Mouse (Mus musculus): Measurements from ENCODE around the gene Gpr156. TPM values are rescaled to one million over a fixed set of nuclear protein-coding genes. Genes with fewer than 3 reads are reported as not detected.
"Not testable (repeated sequence)": the region's sequence is repeated elsewhere in the genome, so short reads cannot be mapped to it uniquely, and the experiment has no call there.

The Gpr156 gene
- polyA plus RNA-seq, 1 experiment, result 0.03 TPM

- no peak overlapping the region for H3K27ac ChIP-seq (ENCODE audit: insufficient read depth, low read depth, low read length)
- 94% methylated on average over 7 of the region's 7 CpGs for WGBS
- no peaks in the 10 kb centered on the region for H3K36me3 ChIP-seq (ENCODE audit: control insufficient read depth, insufficient read depth, low read length)
Observed at GRCm38 (mm10) chr16:37966871-37967270, 50.6 kb downstream of the Gpr156 start.

GRCm38 (mm10) chr16:37967415-37967814 lies 51.1 kb downstream of the Gpr156 start:
- Histone ChIP-seq H3K4me3 (ENCODE audit: low read depth, low read length) (no peak overlapping the region), H3K4me1 (ENCODE audit: control insufficient read depth, insufficient read depth, insufficient read length, low read length) (peaks cover 8% of the 10 kb centered on the region; the same call in 1 of the 2 replicates), H3K27me3 (ENCODE audit: control insufficient read depth, insufficient read depth, low read length) (no peaks in the 10 kb centered on the region), H3K36me3 (ENCODE audit: control insufficient read depth, insufficient read depth, low read length) (no peaks in the 10 kb centered on the region), H3K27ac (ENCODE audit: insufficient read depth, low read depth, low read length) (no peak overlapping the region)
- WGBS, result 72% methylated on average over 2 of the region's 2 CpGs
- TF ChIP-seq POLR2A (IDR thresholded peaks at IDR 0.05; ENCODE audit: low read depth, low read length) (no peak), CTCF (IDR thresholded peaks at IDR 0.05; ENCODE audit: extremely low read depth, insufficient read length, insufficient replicate concordance, low read depth, low read length) (no peak)

More at GRCm38 (mm10) chr16:37966871-37967270, 50.6 kb downstream of the Gpr156 start:
- no peak overlapping the region for H3K4me3 ChIP-seq (ENCODE audit: low read depth, low read length)
- no peak for TF ChIP-seq POLR2A (IDR thresholded peaks at IDR 0.05; ENCODE audit: low read depth, low read length)
- no peak for TF ChIP-seq CTCF (IDR thresholded peaks at IDR 0.05; ENCODE audit: extremely low read depth, insufficient read length, insufficient replicate concordance, low read depth, low read length)
- no peaks in the 10 kb centered on the region for H3K27me3 ChIP-seq (ENCODE audit: control insufficient read depth, insufficient read depth, low read length)
- peaks cover 8% of the 10 kb centered on the region; the same call in 1 of the 2 replicates for H3K4me1 ChIP-seq (ENCODE audit: control insufficient read depth, insufficient read depth, insufficient read length, low read length)

- 56% methylated on average over 5 of the region's 5 CpGs for WGBS
- Histone ChIP-seq H3K27me3 (ENCODE audit: control insufficient read depth, insufficient read depth, low read length) (no peaks in the 10 kb centered on the region), H3K4me1 (ENCODE audit: control insufficient read depth, insufficient read depth, insufficient read length, low read length) (peaks cover 8% of the 10 kb centered on the region; the same call in 1 of the 2 replicates), H3K27ac (ENCODE audit: insufficient read depth, low read depth, low read length) (no peak overlapping the region), H3K36me3 (ENCODE audit: control insufficient read depth, insufficient read depth, low read length) (no peaks in the 10 kb centered on the region), H3K4me3 (ENCODE audit: low read depth, low read length) (no peak overlapping the region)
- no peak for TF ChIP-seq CTCF (IDR thresholded peaks at IDR 0.05; ENCODE audit: extremely low read depth, insufficient read length, insufficient replicate concordance, low read depth, low read length)
- TF ChIP-seq POLR2A (IDR thresholded peaks at IDR 0.05; ENCODE audit: low read depth, low read length), result no peak
Observed at GRCm38 (mm10) chr16:37971522-37971921, 55.2 kb downstream of the Gpr156 start.

GRCm38 (mm10) chr16:37972357-37972756 lies 56.1 kb downstream of the Gpr156 start:
- Histone ChIP-seq H3K27ac (ENCODE audit: insufficient read depth, low read depth, low read length) (no peak overlapping the region), H3K4me1 (ENCODE audit: control insufficient read depth, insufficient read depth, insufficient read length, low read length) (peaks cover 8% of the 10 kb centered on the region; the same call in 1 of the 2 replicates), H3K4me3 (ENCODE audit: low read depth, low read length) (no peak overlapping the region), H3K36me3 (ENCODE audit: control insufficient read depth, insufficient read depth, low read length) (no peaks in the 10 kb centered on the region), H3K27me3 (ENCODE audit: control insufficient read depth, insufficient read depth, low read length) (no peaks in the 10 kb centered on the region)
- 71% methylated on average over 8 of the region's 8 CpGs for WGBS
- no peak for TF ChIP-seq CTCF (IDR thresholded peaks at IDR 0.05; ENCODE audit: extremely low read depth, insufficient read length, insufficient replicate concordance, low read depth, low read length)
- no peak for TF ChIP-seq POLR2A (IDR thresholded peaks at IDR 0.05; ENCODE audit: low read depth, low read length)

GRCm38 (mm10) chr16:37973239-37973638 lies 56.9 kb downstream of the Gpr156 start:
- H3K4me1 ChIP-seq (ENCODE audit: control insufficient read depth, insufficient read depth, insufficient read length, low read length); H3K27ac ChIP-seq (ENCODE audit: insufficient read depth, low read depth, low read length); H3K4me3 ChIP-seq (ENCODE audit: low read depth, low read length); H3K27me3 ChIP-seq (ENCODE audit: control insufficient read depth, insufficient read depth, low read length); H3K36me3 ChIP-seq (ENCODE audit: control insufficient read depth, insufficient read depth, low read length): not testable (repeated sequence)
- 81% methylated on average over 9 of the region's 9 CpGs for WGBS

- 17% methylated on average over 11 of the region's 11 CpGs for WGBS
- H3K4me1 ChIP-seq (ENCODE audit: control insufficient read depth, insufficient read depth, insufficient read length, low read length), result peaks cover 8% of the 10 kb centered on the region; the same call in 1 of the 2 replicates
- H3K4me3 ChIP-seq (ENCODE audit: low read depth, low read length), result no peak overlapping the region
- H3K27ac ChIP-seq (ENCODE audit: insufficient read depth, low read depth, low read length), result no peak overlapping the region
- no peaks in the 10 kb centered on the region for H3K36me3 ChIP-seq (ENCODE audit: control insufficient read depth, insufficient read depth, low read length)
- H3K27me3 ChIP-seq (ENCODE audit: control insufficient read depth, insufficient read depth, low read length), result no peaks in the 10 kb centered on the region
- no peak for TF ChIP-seq POLR2A (IDR thresholded peaks at IDR 0.05; ENCODE audit: low read depth, low read length)
- no peak for TF ChIP-seq CTCF (IDR thresholded peaks at IDR 0.05; ENCODE audit: extremely low read depth, insufficient read length, insufficient replicate concordance, low read depth, low read length)
Observed at GRCm38 (mm10) chr16:37973855-37974519, 57.7 kb downstream of the Gpr156 start.

GRCm38 (mm10) chr16:37974520-37975340 lies 58.4 kb downstream of the Gpr156 start:
- Histone ChIP-seq H3K4me1 (ENCODE audit: control insufficient read depth, insufficient read depth, insufficient read length, low read length) (peaks cover 8% of the 10 kb centered on the region; the same call in 1 of the 2 replicates), H3K27ac (ENCODE audit: insufficient read depth, low read depth, low read length) (no peak overlapping the region), H3K4me3 (ENCODE audit: low read depth, low read length) (no peak overlapping the region), H3K27me3 (ENCODE audit: control insufficient read depth, insufficient read depth, low read length) (no peaks in the 10 kb centered on the region), H3K36me3 (ENCODE audit: control insufficient read depth, insufficient read depth, low read length) (no peaks in the 10 kb centered on the region)
- no peak for TF ChIP-seq POLR2A (IDR thresholded peaks at IDR 0.05; ENCODE audit: low read depth, low read length)
- peak; percentile 13; the same call in 1 of the 2 replicates for TF ChIP-seq CTCF (IDR thresholded peaks at IDR 0.05; ENCODE audit: extremely low read depth, insufficient read length, insufficient replicate concordance, low read depth, low read length)
- 42% methylated on average over 13 of the region's 13 CpGs for WGBS

Measured in small intestine, adult 2 months (tissue).